Mouse (Mus musculus): ENCODE results near the gene Ccnyl1. TPM values are rescaled to one million over a fixed set of nuclear protein-coding genes. Genes with fewer than 3 reads are reported as not detected.

The Ccnyl1 gene
- polyA plus RNA-seq, 1 experiment from 2014 or later: 6.6 TPM

DNA sequence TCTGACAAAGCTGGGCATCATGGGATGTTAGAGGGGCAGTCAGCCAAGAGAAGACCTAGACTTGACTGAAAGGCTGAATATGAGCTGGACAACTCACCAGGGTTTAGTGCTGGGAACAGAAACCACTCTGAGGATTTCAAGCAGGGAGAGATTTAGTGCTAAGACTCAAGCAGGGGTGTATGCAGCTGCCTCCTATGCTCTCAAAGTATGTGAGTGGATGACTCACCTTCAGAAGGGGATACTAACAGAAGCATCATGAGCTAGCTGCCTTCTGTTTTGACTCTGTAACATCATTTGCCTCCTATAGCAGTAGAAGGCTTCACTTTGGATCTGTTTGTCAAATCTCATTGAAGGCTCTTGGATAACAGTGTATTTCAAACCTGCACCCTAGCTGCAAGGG is 54.4 kb downstream of the Ccnyl1 start:
- ATAC-seq (ENCODE audit: insufficient number of reproducible peaks, insufficient read depth, low FRiP score, low TSS enrichment): no peak
- H3K36me3 ChIP-seq: no peaks in the 10 kb centered on the region
- H3K9me3 ChIP-seq: no peaks in the 10 kb centered on the region
- H3K27me3 ChIP-seq: no peaks in the 10 kb centered on the region
- H3K4me2 ChIP-seq (replicated peaks): no peak overlapping the region
- no peak overlapping the region for H3K9ac ChIP-seq
- no peak overlapping the region for H3K4me3 ChIP-seq
- no peak overlapping the region for H3K27ac ChIP-seq
- no peaks in the 10 kb centered on the region for H3K4me1 ChIP-seq

DNA sequence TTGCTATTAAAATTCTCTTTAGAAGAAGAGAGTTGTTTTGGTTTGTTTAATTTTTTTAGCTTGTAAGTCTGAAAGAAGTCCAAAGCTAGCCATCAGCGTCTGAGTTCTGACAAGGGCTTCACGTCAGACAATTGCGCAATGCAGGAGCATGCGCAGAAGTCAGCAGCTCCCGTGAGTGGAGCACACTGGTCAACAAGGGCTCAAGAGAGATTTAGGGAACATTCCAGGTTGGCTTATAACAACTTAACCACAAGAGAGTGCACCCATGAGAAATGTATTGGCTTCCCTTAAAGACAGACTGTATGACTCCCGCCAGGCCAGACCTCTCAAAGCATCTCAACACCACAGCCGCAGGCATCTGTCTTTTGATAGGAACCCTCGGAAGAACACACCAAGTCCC is 62.9 kb downstream of the Ccnyl1 start:
- Histone ChIP-seq H3K9me3 (no peaks in the 10 kb centered on the region), H3K27me3 (no peaks in the 10 kb centered on the region), H3K4me2 (replicated peaks) (no peak overlapping the region), H3K36me3 (no peaks in the 10 kb centered on the region), H3K9ac (no peak overlapping the region), H3K27ac (no peak overlapping the region), H3K4me3 (no peak overlapping the region), H3K4me1 (no peaks in the 10 kb centered on the region)
- 82% methylated on average over 8 of the region's 8 CpGs for WGBS
- ATAC-seq (ENCODE audit: insufficient number of reproducible peaks, insufficient read depth, low FRiP score, low TSS enrichment): no peak

DNA sequence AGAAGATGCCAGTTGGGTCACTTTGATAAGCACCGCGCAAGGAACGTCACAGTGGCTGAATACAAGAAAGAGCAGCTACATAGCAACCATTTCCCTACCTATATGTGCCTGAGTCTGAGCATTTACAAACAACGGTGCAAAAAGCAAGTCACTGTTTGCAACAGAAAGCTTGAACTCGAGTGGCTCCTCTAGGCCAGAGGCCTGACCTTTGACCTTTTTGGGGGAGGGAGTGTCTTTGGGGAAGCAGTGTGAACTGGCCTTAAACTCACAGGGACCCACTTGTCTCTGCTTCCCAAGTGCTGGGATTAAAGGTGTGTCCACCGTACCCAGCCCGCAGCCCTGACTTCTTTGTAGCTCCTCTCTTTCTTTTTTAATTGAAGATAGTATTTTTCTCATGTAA is 63.4 kb downstream of the Ccnyl1 start:
- Histone ChIP-seq H3K27ac (no peak overlapping the region), H3K4me2 (replicated peaks) (no peak overlapping the region), H3K36me3 (no peaks in the 10 kb centered on the region), H3K27me3 (no peaks in the 10 kb centered on the region), H3K4me3 (no peak overlapping the region), H3K4me1 (no peaks in the 10 kb centered on the region), H3K9ac (no peak overlapping the region), H3K9me3 (no peaks in the 10 kb centered on the region)
- WGBS: 70% methylated on average over 7 of the region's 7 CpGs
- no peak for ATAC-seq (ENCODE audit: insufficient number of reproducible peaks, insufficient read depth, low FRiP score, low TSS enrichment)

DNA sequence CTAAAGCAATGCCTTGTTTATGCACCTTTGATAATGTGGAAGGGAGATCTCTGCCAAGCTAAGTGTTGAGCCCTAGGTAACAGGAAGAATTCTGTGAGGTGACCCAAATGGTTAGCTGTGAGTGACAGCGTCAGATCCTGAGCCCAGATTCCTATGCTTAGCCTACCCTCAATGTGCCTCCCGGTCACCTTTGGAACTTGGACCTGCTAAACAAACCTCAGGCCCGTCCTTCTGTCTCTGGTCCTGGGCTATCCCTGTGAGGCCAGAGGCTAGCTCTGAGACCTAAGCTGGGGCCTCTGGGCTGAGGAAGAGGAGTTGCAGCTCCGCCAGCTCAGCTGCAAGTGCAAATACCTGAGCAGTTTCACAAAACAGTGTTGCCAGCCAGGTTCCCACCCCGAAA is 64.4 kb downstream of the Ccnyl1 start:
- 90% methylated on average over 5 of the region's 5 CpGs for WGBS
- ATAC-seq (ENCODE audit: insufficient number of reproducible peaks, insufficient read depth, low FRiP score, low TSS enrichment): no peak

GRCm38 (mm10) chr1:64755971-64756639 is 65.8 kb downstream of the Ccnyl1 start:
- WGBS: 60% methylated on average over 7 of the region's 7 CpGs
- Histone ChIP-seq H3K9ac (no peak overlapping the region), H3K4me3 (no peak overlapping the region), H3K36me3 (no peaks in the 10 kb centered on the region), H3K9me3 (no peaks in the 10 kb centered on the region), H3K27ac (no peak overlapping the region), H3K4me2 (replicated peaks) (no peak overlapping the region), H3K27me3 (no peaks in the 10 kb centered on the region), H3K4me1 (no peaks in the 10 kb centered on the region)
- no peak for ATAC-seq (ENCODE audit: insufficient number of reproducible peaks, insufficient read depth, low FRiP score, low TSS enrichment)

More for the DNA sequence above, 64.4 kb downstream of the Ccnyl1 start:
- H3K9me3 ChIP-seq: no peaks in the 10 kb centered on the region
- H3K4me2 ChIP-seq (replicated peaks): no peak overlapping the region
- no peak overlapping the region for H3K27ac ChIP-seq
- no peak overlapping the region for H3K4me3 ChIP-seq
- no peaks in the 10 kb centered on the region for H3K4me1 ChIP-seq
- H3K36me3 ChIP-seq: no peaks in the 10 kb centered on the region
- no peaks in the 10 kb centered on the region for H3K27me3 ChIP-seq
- H3K9ac ChIP-seq: no peak overlapping the region

DNA sequence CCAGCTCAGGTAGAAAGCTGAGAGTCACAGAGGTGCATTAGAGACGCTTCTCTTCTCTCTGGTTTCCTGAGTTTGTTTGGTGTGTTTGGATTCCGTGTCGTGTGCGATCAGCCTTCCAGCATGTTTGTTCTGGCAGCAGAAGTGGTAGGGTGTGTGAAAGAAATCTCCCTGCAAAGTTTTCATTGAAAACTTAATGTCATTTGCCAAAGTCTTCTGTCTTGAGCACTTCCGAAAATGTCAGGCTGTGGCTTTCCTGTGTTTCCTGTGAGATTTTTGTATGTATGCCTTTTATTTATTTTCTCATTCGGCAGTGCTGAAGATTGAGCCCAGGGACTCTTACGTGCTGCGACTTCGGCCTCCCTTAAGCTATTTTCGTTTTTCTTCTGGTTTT is 66.4 kb downstream of the Ccnyl1 start:
- H3K4me2 ChIP-seq (replicated peaks): no peak overlapping the region
- H3K4me1 ChIP-seq: no peaks in the 10 kb centered on the region
- no peak for ATAC-seq (ENCODE audit: insufficient number of reproducible peaks, insufficient read depth, low FRiP score, low TSS enrichment)
- H3K36me3 ChIP-seq: no peaks in the 10 kb centered on the region
- WGBS: 54% methylated on average over 10 of the region's 10 CpGs
- H3K4me3 ChIP-seq: no peak overlapping the region
- H3K9me3 ChIP-seq: no peaks in the 10 kb centered on the region
- H3K9ac ChIP-seq: no peak overlapping the region
- H3K27me3 ChIP-seq: no peaks in the 10 kb centered on the region
- H3K27ac ChIP-seq: 0 out of 2 replicates have a peak overlapping the region, but pooled peaks have one; percentile 17

GRCm38 (mm10) chr1:64757254-64757653 is 67.0 kb downstream of the Ccnyl1 start:
- H3K4me1 ChIP-seq: no peaks in the 10 kb centered on the region
- no peak overlapping the region for H3K4me3 ChIP-seq
- H3K27ac ChIP-seq: no peak overlapping the region
- no peak for ATAC-seq (ENCODE audit: insufficient number of reproducible peaks, insufficient read depth, low FRiP score, low TSS enrichment)
- H3K9ac ChIP-seq: no peak overlapping the region
- 36% methylated on average over 2 of the region's 2 CpGs for WGBS
- H3K9me3 ChIP-seq: no peaks in the 10 kb centered on the region
- no peak overlapping the region for H3K4me2 ChIP-seq (replicated peaks)
- no peaks in the 10 kb centered on the region for H3K27me3 ChIP-seq
- H3K36me3 ChIP-seq: no peaks in the 10 kb centered on the region

DNA sequence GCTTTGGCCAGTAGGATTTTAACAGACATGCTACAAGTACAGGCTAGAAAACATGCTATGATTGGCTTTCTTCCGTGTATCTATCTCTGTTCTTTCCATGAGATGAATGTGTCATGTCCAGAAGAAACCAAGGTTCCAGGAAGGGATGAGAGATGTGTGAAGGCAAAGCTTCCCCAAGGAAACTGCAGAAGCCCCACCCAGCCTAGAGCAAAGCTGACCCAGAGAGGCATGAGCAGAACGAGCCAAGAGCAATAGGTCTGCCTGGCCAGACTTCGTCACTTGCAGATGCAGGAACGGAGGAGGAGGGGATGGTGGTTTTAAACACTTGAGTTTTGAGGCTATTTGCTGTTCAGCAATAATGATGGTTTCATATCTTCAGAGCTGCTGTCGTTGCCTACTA is 67.5 kb downstream of the Ccnyl1 start:
- Histone ChIP-seq H3K9ac (no peak overlapping the region), H3K27me3 (no peaks in the 10 kb centered on the region), H3K4me1 (no peaks in the 10 kb centered on the region), H3K4me2 (replicated peaks) (no peak overlapping the region), H3K9me3 (no peaks in the 10 kb centered on the region), H3K27ac (no peak overlapping the region), H3K36me3 (no peaks in the 10 kb centered on the region), H3K4me3 (no peak overlapping the region)
- ATAC-seq (ENCODE audit: insufficient number of reproducible peaks, insufficient read depth, low FRiP score, low TSS enrichment): no peak
- 84% methylated on average over 5 of the region's 5 CpGs for WGBS

- no peak overlapping the region for H3K4me2 ChIP-seq (replicated peaks)
- WGBS: 71% methylated on average over 4 of the region's 4 CpGs
- no peaks in the 10 kb centered on the region for H3K36me3 ChIP-seq
- no peaks in the 10 kb centered on the region for H3K4me1 ChIP-seq
- H3K27me3 ChIP-seq: no peaks in the 10 kb centered on the region
- no peak overlapping the region for H3K4me3 ChIP-seq
- H3K9ac ChIP-seq: no peak overlapping the region
- H3K27ac ChIP-seq: no peak overlapping the region
- ATAC-seq (ENCODE audit: insufficient number of reproducible peaks, insufficient read depth, low FRiP score, low TSS enrichment): no peak
- no peaks in the 10 kb centered on the region for H3K9me3 ChIP-seq
Observed at GRCm38 (mm10) chr1:64761646-64762045, 71.4 kb downstream of the Ccnyl1 start.

DNA sequence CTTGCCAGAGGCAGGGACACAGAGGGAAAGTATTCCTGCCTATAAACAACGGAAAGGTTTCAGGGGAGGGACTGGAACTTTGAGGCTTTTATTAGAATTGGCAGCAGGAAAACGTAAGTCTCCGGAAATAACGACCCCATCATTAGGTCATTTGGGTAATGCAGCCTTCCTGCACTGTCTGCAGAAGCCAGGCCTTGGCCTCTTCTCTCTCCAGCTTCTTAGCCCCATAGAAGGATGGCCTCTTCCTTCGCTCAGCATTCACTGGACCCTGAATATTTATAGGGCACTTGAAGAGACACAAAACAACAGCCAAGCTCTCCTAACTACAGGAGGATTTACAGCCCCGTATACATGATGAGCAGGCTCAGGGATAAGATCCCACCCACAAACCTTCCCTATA is 79.9 kb downstream of the Ccnyl1 start:
- ATAC-seq (ENCODE audit: insufficient number of reproducible peaks, insufficient read depth, low FRiP score, low TSS enrichment): no peak
- Histone ChIP-seq H3K4me1 (no peaks in the 10 kb centered on the region), H3K4me3 (no peak overlapping the region), H3K4me2 (replicated peaks) (no peak overlapping the region), H3K9ac (no peak overlapping the region), H3K36me3 (no peaks in the 10 kb centered on the region), H3K27me3 (no peaks in the 10 kb centered on the region), H3K9me3 (no peaks in the 10 kb centered on the region), H3K27ac (no peak overlapping the region)
- 37% methylated on average over 6 of the region's 6 CpGs for WGBS

GRCm38 (mm10) chr1:64773305-64773704 is 83.0 kb downstream of the Ccnyl1 start:
- Histone ChIP-seq H3K36me3 (no peaks in the 10 kb centered on the region), H3K4me1 (no peaks in the 10 kb centered on the region), H3K4me3 (no peak overlapping the region), H3K27me3 (no peaks in the 10 kb centered on the region), H3K27ac (no peak overlapping the region), H3K9me3 (no peaks in the 10 kb centered on the region), H3K4me2 (replicated peaks) (no peak overlapping the region), H3K9ac (no peak overlapping the region)
- WGBS: 73% methylated on average over 4 of the region's 4 CpGs
- no peak for ATAC-seq (ENCODE audit: insufficient number of reproducible peaks, insufficient read depth, low FRiP score, low TSS enrichment)
